Mouse (Mus musculus): ENCODE measurements around the gene Gad1.

Gad1 gene

DNA sequence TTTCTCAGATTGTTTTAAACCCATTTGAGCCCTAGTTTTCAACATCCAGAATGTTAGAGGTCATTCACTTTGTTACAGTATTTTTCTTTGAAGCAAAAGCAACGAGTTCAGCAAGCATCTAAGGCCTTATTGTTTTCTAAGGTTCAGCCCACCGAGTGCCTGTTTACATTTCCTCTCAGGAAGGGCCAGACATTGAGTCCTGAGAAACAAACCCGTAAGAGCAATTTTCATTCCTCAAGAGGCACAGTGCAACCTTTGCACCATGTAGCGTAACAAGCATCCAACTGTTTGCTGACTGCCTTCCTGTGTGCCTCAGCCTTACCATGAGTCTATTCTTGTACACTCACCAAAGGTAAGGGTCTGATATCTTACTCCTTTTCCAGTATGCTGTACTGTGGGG lies at the start of gene Gad1:
Gad1 (plus strand) TSS at position 301 of the 400 bp plus-strand sequence.
- no peak for DNase-seq

DNA sequence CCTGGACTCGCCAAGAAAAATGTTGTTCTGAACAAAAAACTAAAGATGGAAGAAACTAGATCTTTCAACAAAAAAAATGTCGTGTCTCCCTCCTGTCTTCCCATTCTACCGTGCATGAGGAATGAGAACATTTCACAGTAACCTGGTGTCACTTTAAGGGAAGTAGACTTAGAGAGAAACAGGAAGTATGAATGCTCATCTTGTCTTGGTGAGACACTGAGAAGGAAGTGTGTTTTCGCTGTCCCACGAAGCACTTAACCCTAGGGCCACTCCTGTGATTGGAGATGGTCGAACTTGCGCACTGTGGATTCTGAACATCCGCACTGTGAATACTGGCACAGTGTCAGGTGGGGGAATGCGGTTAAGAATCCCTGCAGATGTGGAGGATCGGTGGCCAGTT lies 49.4 kb upstream of the Gad1 start:
- no peak for DNase-seq

DNA sequence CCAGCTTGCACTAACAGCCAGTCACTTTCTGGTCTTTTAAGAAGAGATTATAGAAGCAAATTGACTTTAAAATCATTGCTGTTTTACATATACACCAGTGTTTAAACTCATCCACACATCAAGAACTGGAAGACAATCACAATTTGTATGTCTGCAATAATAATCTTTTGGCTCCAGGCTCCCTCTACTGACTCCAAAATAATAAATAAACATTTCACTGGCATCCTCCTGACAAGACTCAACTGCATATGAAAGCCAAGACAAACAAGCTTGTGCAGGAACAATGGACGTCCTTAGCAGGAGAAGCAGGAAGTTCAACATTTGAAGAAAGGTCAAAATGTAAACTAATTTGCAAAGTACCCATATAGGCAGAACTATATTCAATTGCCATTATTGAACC lies 47.6 kb upstream of the Gad1 start:
- DNase-seq = peak in 1 of 2 experiments; percentile 12

DNA sequence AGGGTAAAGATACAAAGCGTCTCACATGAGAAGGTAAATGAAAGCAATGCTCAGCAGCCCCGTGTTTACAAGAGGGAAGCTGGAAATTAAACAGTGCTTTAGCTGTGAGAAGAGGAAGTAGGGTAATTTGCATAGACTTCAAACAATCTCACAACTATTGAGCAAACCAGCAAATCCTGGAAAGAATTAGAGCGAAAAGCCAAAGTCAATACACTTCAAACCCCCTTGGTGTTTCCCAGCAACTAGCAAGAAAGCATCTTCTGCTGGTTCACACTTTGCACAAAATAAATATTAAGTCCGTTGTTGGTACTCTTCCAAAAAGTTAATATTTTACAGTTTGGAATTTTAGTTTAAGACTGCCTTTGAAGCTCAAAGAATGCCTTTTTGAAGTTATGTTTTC lies 47.0 kb upstream of the Gad1 start:
- peak in 1 of 2 experiments; percentile 14 for DNase-seq

DNA sequence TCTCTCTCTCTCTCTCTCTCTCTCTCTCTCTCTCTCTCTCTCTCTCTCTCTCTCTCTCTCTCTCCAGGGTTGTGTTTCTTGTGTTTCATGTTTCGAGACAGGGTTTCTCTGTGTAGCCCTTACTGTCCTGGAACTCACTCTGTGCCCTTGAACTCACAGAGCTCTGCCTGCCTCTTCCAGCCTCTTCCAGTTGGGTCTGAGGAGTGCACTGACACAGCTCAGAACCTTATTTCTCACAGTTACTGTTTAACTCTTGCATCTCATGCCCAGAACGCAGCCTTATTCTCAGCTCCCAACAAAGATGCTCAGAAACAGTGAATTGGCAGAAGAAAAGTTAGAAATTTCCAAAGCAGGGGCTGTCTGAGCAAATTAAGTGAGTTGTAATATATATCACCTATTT lies 46.5 kb upstream of the Gad1 start:
- DNase-seq = peak; percentile 43 to 45

DNA sequence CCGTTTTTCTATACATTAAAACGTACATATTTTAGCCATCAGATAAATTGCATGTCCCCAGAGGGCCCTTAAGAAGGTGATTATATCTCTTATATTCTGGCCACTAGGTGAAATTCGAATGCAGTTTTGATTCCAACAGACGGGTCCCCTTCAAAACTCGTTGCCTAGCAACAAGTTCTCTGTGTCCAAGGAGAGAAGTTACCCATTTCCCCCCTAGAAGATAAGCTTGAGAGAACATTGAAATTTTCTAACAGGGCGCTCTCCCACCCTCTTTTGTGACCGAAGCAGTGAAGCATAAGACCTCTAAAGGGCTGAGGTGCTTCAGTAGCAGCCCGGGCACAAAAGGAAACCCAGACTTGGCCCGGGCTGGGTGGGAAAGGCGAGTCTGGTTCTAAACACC lies 44.4 kb upstream of the Gad1 start, which contains the start of gene Erich2:
Erich2 (plus strand) TSS at position 324 of the 400 bp plus-strand sequence.
- no peak for DNase-seq

DNA sequence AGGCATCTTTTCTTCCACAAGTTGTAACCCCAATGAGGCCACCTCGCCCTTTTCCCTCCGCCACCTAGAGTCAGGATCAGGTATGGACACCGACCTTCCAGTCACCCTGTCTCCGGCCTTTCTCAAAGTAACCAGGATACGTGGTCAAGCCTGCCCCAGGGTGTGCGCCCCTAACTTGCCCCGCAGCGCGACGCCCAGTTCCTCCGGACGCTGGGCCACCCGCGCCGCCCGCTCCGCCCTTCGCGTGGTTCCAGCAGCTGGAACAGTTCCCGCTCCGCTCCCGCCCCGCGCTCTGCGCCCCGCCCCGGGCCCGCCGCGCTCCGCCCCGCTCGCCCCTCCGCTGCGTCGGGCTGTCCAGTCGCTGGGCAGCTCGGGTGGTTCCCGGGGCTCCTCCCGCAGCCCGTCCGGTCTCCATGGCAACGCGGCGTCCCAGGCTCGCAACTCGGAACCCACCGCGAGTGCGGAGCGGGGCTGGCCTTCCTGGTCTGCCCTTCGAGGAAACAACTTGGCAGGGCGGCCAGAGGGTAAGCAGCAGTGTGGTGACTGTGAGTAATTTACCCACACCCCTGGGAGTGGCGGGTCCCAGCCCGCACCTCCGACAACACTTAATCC lies 43.7 kb upstream of the Gad1 start:
- DNase-seq = peak; percentile 91 to 94

DNA sequence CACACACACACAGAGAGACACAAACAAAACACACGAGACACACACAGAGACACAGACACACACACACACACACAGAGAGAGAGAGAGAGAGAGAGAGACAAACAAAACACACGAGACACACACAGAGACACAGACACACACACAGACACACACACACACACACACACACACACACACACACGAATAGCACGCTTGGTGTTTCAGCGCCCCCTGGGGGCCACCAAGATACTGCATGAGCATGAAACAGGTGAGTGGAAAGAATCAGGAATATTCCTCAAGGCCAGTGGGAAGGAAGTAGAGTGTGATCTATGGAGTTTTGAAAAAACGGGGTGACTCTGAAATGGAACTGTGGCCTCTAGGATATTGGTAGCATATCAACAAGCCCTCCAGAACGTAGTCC lies 14.6 kb upstream of the Gad1 start:
- peak; percentile 29 to 87 for DNase-seq

DNA sequence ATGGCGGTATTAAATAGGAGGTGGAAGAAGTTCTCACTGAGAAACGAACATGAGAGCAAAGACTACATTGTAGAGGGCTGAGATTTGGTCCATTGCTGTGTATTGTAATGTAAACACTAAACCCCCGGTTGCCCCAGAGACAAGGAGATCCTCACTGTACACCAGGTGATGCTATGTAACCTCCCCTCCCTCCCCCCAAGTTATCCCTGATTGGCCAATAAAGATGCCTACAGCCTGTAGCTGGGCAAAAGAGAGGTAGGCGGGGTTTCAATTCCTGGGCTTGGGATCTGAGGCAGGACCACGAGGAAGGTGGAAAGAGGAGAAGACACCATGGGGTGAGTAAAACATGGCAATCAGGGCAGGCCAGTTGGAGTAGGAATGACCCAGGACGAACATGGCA lies 2.2 kb upstream of the Gad1 start:
- no peak for DNase-seq

DNA sequence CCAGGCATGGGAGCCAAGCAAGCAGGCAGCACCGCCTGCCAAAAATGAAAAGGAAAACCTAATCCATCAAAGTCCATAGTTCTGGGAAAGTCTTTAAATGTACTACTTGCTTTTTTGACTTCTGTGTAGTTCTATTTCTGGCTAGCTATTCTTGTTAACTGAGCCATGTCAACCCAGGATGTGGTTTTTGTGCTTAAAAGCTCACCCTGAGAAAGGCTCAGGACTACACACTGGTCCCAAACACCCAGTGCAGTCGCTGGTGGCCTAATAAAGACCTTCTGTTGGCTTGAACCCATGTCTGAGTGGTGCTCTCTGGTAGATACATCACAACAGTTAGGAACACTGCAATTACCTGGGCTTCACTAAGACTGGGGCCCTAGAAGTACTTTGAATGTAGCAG lies 1.4 kb upstream of the Gad1 start:
- no peak for DNase-seq

DNA sequence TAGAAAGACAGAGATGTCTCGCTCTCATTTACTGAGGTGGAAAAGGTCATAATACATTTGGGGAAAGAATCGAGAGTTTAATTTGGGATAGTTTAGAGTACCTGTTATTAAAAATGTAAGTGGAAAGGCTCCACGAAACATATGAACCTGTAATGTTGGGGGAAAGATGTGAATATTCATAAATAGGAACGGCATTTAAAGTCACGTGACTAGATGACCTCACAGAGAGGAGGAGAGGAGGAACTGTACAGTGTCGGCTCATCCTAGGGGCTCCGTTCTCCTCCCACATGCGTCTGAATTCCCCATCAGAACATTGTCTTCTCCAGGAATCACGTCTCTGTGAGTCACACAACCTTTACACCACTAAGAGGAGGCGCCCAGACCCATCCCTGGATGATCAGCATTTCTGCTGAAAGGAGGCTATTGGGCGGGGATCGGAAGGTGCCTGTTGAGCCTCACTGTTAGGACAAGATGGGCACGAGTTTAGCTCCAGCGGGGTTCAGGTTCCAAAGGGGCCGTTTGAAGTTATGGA lies 739 bp upstream of the Gad1 start:
- no peak for DNase-seq

DNA sequence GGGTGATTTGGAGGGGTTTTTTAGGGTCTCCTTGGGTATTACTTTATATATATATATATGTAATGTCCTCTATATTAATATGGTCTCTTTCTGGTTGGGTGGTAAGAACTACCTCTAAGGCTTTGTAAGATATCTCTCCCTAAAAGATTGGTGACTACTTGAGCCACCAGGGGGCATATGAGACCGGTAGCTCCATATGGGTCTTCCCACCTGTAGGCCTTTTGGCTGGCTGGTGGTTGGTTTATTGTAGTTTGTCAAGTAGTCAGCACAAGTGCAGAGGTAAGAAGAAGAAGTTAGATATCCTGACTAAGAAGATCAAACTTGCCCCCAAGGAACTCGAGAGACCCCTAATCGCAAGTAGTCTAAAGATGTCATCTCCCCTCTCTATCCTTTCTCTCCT lies 954 bp downstream of the Gad1 start:
- DNase-seq = no peak

DNA sequence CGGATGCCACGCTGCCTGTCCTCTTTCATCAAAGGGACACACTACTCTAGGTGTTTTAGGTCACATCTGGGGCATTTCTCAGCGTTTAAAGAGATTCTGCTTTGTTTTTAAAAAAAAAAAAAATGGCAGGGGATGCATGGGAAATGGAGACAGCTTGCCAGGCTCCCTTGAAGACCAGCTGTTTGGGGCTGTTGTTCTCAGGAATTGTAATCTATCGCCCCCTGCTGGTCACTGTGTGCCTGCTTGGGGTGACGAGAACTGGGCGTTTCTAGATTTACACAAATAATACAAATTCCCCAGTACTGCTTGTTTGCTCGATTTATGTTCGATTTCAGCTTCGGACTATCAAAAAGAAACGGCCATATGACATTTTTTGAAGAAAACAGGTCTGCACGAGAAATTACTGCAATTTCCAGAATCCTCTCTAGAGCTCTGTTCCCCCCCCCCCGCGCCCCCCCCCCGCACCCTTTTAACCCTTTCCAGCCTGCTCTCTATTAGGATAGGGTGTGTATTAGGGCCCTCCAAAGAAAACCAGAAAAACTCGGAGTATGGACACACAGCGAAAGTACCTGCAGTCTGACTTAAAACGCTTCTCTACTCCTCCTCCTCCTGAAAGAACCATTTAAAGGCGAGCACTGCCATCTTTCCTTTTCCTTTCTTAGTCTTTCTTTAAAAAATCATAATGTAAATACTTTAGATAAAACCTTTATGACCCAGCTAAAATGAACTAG lies 5.4 kb downstream of the Gad1 start:
- DNase-seq = peak; percentile 76 to 88

DNA sequence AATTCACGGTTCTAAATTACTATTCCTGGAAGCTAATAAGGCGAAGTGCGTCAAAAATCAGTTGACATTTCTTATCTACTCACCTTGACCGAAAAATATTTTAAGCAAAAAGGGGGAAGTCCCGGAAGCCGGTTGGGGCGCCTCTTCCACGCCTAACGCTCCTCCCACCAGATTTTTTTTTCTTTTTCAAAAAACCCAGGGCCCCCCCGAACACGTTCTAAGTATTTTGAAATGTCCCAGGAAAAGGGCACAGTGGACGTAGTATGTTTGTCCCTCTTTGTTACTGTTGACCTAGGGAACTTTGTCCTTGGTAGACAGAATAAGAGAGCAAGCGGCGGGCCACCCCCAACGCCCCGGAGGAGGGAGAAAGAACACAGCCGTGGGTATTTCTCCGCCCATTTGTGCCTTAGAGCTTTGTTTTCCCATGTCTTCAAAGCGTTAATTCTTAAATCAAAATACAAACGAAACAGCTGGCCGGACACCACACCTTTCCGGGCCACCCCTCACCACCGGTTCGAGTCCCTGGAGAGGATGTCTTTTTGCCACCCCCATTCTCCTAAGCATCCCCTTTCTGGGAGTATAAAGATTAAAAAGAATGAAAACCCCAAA lies 6.1 kb downstream of the Gad1 start:
- no peak for DNase-seq

DNA sequence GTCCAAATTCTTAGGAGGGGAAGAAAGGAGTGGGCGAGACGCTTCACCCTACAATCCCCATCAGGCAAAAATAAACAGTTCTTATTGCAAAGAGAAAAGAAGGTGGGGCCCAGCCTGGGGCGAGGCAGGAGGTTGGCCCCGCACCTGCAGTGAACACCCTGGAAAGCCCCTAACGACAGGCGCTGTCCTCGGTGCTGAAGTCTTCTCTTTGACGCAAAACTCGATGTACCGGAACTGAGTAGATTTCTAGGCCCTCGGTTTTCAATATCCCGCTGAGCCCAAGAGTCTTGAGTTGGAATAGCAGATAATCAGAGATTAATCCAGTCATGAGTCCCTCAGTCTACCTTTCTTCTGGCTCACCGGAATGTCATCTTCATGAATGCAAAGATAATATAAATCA lies 6.6 kb downstream of the Gad1 start:
- peak; percentile 56 to 86 for DNase-seq

DNA sequence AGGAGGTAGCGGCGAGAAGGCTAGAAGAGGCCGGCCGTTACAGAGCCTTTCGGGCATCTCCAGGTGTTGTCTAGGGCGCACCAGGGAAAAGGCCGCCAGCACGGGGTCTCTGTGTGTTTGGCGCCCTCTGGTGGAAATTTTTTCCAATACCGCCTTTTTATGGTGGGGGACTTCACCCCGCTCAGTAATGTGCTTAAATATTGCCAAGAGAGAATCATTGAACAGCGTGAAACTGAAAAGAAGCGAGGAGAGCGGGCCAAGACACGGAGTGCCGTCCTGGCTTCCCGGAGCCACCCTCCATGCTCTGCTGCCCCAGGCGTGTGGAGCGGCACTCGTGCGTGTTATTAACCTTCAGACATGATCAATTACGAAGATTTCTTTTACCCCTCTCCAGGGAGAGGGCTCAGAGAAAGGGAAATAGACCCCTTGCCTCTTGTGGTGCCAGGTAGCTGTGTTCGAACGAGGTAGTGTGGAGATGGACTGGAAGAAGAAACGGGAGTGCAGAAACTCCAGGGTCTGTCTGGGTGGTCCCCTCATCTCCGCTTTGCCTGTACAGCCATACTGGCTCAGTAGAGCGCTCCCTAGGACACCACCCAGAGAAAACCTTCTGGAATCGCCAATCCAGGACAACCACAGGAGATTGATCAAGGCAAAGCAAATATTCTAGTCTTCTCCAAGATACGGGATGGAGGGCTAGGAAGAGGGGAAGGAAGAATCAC lies 8.4 kb downstream of the Gad1 start:
- peak; percentile 24 to 63 for DNase-seq

DNA sequence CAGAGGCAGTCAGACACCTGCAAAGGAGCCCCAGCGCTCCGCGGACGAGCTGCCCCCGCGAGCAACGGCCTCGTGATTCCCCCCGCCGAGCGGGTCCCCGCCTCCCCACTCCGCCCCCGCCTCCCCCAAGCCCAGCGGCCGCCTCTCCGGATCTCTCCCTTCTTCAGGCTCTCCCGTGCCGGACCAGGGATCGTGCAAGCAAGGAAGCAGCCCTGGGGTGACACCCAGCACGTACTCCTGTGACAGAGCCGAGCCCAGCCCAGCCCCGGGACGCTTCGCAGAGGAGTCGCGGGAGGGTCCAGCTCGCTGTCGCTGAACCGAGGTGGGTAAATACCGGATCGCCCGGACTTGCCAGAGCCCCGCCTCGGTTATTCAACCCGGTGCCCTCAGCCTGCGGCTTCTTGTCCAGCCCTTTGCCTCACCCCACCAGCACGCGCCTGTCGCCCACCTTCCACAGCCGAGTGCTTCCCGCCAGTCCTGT lies 9.2 kb downstream of the Gad1 start:
- DNase-seq = no peak

DNA sequence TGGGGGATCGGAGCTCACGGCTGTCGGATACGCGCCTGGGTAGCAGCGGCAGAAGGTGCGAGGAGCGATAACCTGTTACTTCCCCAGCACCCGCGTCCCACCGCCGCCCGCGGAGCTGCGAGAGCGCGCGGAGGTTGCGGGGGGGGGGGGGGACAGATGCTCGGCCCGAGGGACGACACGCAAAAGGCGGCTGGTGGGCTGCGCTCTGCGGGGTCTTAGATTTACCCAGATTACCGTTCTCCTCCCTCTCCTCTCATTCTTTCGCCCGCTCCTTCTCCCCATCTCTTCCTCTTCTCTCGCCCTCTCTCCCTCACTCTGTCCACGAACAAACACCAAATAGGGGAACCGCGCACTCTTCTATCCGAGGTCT lies 9.7 kb downstream of the Gad1 start:
- DNase-seq = no peak

DNA sequence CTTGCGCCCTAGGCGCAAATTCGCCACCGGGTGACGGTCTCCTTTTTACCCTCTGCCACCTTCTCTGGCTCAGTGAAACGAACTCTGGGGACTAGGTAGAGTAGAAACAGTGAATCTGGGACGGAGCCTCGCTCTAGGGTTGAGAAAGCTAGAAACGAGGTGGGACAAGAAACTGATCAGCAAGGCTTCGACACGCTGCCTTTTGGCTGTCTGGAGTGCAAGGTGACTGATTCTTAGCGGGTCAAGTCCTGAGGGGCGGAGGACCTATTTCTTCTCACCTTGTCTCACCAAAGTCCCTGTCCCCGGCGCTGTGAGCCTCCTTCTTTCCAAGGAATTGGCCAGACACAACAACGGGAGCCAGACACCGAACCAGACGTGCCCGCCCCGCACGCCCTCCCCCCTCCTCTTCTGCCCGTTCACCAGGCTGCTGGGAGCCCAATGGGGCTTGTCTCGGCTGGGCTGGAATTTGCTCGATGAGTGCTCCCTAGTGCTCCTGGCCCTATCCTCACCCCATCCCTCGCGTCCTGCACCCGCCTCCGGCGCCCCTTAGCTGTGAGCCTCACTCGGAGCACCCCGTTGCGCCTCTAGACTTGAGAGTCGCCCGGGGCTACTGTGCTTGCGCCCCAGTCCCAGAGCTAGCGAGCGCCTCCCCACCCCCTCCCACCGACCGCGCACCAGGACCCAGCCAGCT lies 10.3 kb downstream of the Gad1 start:
- DNase-seq = no peak

DNA sequence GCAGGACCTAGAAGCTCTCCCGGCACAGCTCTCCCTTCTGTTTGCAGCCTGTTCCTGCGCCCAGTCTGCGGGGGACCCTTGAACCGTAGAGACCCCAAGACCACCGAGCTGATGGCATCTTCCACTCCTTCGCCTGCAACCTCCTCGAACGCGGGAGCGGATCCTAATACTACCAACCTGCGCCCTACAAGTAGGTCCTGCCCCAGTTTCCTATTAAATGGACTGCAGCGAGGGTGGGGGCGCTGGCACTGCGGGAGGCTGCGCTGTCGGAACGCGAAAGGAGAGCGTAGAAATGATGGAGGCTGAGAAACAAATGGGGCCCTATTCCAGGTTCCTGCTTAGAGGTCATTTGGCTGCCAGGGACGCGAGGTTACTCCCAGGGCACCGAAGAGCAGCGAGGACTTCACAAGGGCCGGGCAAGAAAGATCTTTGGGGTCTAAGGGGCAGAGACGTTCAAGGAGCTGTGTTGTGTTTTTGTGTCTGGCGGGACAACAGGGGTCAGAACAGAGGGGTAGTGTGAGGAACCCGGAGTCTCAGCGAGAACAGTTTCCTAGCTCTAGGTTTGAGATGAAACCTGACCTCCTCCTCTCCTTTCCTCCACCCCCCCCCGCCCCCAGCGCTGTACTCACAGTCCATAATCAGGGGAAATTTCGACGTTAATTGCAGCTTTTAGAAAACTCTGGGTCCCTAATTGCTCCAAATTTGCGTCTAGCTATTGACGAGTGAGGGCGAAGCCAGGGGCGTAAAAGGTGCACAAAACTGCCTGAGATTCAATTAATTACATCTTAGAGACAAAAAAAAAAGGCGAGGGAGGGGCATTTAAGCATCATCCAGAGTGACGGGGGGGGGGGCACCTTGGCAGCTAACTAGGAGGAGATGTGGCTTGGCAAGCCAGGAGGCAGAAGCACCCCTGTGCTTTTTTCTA lies 11.1 kb downstream of the Gad1 start:
- DNase-seq = no peak

DNA sequence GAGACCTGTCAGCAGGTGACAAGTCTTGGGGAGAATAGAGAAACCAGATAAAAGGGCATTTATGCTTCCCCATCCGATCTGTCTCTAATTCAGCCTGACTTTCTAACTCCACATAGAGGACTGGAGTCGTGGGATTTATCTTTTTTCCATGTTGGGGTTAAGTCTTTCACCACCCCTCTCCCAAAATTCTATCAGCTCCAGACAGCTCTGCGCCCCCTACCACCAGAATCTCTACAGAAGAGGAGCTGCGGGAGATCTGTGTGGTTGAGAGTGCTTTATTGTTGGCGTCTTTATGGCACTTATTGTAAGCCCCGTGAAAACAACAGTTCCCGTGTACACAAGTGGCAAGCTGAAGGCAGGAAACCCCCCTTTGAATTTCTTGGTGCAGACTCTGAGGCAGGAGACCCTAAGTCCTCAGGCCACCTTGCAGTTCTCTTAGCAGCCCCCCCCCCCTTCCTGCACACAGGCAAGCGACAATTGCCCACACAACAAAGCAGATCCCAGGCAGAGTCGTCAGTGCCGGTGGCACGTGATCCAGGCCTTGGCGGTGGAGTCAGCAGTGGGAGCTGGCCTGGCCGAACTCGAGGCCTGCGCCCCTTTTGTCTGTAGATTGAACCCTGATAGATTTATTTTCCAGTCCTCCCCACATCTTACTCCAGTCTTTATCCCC lies 11.9 kb downstream of the Gad1 start:
- no peak for DNase-seq
